Mouse (Mus musculus): ENCODE results near the gene Eloa.

GRCm38 (mm10) chr4:136033231-136033630, 11.7 kb upstream of the Eloa start:
- TF ChIP-seq GATA1 (IDR thresholded peaks at IDR 0.05; ENCODE audit: borderline replicate concordance, low read length) (no peak), FLI1 (IDR thresholded peaks at IDR 0.05; ENCODE audit: low read length) (no peak)

Data from megakaryocyte, embryonic 14.5 days (primary cell).